Mouse (Mus musculus) spleen, postnatal 36 days (tissue): ENCODE data around the gene Gng4.
"Not testable (repeated sequence)": the region's sequence is repeated elsewhere in the genome, so short reads cannot be mapped to it uniquely, and the experiment has no call there.

ENCODE experiments used
- DNase-seq, 2 experiments: peaks; one replicate each; pipeline ENCODE4 v3.0.0; 2022; ENCODE audit warnings: low spot score in 2 of 2, mixed read lengths in 1 of 2

Gng4 gene

DNA sequence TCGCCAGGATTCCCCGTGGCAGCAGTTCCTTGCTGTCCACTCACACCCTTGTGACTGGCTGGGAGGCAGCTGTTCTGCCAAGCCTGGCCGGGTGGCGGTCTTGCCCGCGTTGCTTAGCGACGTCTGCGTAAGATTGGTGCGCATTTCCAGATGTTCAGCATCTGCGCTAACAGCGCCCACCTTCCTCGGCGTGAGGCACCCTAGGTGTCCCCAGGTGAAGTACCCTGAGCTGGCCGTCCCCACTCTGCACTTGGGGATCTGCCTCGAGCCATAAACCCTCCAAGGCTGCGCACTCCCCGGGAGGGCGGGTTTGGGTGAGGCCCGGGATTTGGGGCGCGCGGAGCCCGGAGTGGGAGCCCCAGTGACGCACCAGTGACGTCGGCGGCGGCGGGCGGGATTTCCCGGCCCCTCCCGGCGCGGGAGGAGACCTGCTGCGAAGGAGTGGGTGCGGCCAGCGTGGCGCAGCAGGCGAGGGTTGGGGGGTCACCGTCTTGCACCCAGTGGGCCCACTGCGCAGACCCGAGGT is at the start of gene Gng4:
TSS of gene Gng4 (plus strand) at position 166 of the 526 bp plus-strand sequence.
- DNase-seq: no peak

DNA sequence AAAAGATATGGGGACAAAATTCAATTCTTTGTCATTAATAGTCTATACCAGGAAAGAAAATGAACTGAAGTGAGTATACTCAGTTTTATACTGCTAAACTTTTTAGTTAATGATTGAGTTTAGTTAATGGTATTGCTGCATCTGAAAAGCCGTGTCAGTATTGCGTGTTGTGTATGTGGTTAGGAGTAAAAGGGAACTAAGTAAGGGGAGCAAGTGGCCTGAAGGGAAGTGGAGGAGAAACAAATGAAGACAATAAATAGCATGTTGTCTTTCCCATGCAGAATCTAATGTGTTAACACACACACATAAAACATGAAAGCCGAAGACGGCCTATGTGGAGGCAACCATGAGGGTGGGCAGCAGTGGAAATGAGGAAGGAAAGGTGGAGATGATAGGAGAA is 44.6 kb upstream of the Gng4 start:
- no peak for DNase-seq

DNA sequence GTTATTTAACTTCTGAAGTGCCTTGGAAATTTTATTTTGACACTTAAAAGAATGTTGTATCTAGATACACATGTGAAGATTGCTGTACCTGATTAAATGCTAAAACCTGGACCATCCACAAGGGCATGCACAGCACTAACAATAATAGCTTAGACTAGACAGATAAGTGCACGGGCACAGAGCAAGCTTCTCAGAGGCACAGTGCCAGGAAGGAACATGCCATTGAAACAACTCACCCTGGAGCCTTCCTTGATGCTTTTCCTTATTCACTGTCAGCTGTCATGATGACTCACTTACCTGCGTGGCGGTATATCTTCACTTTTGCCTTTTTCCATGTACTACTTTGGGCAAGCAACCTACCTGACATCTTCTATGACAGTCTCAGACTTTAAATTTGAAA is 37.9 kb upstream of the Gng4 start:
- DNase-seq: no peak

DNA sequence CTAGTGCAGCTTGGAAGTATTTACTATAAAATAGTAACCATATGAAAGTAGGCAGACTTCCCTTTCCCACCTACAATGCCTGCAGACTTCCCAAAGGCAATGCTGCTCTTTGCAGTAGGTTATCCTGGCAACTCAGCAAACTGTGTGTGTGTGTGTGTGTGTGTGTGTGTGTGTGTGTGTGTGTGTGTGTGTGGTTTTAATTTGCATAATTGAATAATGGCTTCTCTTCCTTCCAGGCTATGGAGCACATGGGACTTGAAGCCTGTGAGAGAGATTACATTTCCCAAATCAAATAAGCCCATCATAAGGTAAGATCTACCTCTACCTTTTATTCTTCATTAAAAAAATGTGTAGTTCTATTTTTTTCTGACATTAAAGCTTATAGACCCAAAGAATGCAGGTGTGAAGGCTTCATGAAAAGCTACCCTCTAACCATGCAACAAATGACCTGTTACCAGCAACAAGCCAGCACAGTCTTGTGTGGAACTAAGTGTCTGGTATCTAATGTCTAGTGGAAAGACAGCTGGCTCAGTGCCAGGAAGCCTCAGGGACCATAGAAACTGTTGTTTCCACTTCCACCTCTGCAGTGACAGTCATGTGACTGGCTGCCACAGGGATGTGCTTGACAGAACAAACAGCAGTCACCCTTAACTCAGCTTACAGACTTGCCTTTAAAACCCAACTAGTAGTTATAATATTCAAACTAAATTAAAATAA is 7.9 kb upstream of the Gng4 start:
- peak; percentile 66 to 68 for DNase-seq

DNA sequence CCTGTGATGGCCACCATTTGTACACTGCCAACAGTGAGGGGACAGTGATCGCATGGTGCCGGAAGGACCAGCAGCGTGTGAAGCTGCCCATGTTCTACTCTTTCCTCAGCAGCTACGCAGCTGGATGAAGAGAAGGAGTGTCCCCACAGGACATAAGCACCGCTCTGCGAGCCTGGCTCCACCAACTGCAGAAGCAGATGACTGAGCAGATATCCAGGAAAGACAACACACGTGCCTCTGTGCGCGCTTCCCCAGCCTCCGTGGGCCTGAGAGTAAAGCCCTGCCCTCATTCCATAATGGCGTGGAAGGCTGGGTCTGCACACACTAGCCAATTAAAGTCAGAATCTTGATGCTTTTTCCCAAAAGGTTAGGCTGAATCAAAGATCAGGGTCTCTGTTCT is 6.8 kb upstream of the Gng4 start:
- DNase-seq: no peak

DNA sequence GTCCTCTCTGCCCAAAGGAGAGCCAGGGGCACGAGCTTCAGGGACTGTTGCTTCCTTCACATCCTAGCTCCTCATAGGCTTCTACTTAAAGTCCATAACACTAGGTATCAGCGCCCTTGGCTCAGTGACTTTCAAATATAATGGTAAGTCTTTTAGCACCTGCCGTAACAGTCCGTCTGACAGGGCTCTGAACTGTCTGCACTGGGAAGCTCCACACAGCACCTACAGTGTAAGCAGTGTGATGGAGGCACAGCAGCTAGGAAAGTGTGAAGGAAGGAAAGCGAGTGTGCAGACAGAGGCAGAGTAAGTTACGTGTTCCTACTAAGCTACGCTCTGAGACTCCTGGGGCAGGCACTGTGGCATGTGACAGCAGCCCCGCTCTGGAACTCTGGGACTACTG is 6.2 kb upstream of the Gng4 start:
- no peak for DNase-seq

DNA sequence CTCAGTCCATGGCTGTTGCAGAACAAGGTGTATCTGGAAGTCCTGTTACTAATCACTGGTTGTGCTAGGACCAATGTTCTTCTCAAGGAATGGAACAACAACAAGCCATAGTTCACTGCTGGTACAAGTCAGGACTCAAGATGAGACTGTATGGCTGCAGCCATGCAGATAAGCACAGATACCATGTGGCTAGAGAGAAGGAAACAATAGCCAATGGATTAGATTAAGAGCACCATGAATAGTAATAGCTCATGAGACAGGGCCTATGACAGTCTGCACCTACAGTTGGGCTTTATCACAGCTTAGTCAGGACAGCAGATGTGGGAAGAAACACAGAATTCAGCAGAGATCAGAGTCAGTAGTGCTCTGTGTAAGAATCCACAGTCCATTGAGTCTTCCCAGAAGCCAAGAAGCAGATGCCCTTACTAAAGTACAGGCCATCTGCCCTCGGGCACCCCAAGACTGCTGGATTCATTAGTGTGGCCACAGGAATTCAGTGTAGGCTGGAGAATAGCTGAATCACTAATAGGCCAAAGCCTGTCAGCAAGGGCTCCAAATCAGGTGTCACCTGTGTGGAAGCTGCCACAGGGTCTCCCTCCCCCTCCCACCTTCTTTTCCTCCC is 4.9 kb upstream of the Gng4 start:
- no peak for DNase-seq

DNA sequence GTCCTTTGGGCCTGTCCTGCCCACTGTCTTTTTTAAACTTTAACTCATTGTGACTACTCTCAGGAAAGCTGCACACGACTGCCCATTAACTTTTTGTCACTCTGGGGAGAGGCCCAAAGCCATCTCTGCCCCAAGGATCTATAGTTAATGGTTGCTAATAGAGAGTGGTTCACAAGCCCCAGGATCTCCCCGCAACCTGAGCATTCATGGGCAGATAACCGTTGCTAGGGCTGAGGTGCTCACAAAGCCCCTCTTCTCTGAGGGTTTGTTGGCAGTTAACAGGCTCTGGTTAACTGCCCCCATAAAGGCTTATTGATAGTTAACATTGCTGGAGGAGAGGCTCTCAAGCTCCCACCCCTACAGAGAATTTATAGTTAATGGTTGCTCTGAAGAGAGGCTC is 3.6 kb upstream of the Gng4 start:
- DNase-seq: no peak

DNA sequence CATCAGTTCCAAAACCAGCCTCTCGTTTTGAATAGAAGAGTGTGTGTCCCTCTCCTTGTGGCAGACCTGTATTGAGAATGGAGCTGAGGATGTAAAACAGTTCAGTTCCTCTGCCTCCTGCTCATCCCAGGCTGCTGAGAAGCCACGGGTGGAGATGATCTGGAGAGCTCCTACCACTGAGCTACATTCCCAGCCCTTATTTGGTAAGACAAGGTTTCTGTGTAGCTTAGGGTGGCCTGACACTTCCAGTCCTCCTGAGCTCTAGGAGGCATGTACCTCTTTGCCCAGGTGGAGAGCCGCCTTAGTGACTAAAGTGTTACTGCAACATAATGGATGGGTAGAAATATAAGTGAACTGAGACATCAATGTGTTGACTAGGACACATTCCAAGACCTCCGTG is 2.8 kb upstream of the Gng4 start:
- DNase-seq: no peak

DNA sequence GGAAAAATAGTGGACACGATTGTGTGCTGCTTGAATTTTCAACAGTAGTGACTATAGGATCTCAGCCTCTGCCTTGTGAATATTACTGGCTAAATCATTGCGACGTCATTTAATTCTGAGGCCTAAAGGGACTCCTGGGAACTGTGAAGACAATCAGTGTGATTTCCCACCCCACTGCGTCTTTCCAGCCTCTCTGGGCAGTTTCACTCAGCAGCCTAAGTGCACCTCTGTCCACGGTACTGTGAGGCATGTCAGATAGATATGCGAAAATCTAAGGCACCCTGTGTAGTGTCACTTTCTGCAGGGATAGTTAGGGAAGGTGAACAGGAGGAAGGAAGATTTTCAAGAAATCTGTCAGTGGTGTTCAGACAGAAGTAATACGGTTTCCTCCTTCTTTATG is 563 bp upstream of the Gng4 start:
- no peak for DNase-seq

DNA sequence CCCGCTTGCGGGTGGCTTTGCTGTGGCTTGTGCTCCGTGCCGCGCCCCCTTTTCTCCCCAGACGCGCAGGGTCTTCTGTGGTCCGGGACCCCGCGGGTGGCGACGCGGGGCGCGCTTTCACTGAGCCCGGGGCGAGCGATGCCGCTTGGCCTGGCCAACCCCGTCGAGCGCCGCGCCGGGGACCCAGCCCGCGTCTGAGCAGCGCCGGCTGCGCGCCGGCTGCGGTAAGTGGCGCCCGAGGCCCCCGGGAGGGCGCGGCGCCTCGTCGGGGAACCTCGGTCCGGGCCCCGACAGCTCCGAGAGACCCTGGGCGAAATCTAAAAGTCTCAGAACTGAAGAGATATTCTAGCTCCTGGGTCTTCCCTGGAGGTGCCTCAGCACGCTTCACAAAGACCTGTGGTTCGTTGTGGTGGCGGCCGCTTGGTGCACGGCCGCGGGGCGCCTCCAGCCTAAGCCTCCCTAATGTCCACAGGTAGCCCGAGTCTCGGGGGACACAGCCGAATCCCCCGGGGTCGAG is 619 bp downstream of the Gng4 start:
- DNase-seq: no peak

DNA sequence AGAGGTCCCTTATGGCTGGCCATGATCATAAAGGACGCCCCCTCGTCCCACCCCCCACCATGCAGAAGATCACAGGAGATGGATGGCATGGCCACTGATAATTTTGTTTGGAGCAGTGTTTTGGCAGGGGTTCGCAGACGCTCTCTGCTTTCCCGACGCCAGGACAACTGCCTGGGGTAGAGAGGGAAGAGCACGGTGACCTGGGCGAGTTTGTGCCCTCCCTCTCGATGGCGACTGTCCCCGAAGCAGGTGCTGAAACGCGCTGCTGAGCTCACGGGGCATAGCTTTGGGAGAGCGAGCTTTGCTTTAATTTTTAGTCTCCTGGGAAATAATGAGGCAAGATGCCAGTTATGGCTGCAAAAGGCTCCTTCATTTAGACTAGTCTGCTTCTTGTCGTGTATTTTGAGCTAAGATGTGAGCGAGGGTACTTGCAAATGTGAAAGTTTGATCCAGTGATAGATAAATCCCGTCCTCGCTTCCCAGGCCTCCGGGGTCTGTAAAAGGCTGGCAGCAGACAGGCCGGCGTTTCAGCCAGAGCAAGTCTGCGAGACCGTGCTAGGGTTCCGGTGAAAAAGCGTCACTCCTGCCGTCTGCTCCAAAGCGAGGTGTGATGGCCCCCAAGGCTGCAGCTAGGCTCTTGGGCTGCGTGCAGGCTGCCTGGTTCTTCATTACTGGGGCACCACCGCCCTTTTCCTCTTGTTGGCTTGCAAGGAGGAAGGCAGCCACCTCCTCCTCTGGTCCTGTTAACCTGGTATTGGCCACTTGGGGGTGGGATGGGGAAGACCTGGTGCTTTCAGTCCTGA is 1.3 kb downstream of the Gng4 start:
- DNase-seq: no peak

DNA sequence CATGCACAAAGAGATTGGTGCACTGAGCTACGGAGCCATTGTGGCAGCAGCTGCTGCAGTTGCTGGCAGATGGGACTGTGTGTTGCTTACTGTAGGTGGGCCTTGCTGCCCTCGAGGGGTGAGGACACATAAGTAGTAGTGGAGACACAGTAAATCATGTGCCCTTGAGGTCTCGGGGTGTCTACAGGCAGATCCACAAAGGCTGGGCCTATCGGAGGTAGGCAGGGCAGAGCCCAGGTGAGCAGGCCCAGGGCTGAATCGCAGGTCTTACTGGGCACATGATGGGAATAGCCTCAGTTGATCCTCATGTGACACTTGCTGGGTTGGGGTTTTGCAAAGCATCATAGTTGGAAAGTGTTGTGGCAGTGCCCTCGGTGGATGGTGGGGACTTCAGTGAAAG is 3.1 kb downstream of the Gng4 start:
- no peak for DNase-seq

DNA sequence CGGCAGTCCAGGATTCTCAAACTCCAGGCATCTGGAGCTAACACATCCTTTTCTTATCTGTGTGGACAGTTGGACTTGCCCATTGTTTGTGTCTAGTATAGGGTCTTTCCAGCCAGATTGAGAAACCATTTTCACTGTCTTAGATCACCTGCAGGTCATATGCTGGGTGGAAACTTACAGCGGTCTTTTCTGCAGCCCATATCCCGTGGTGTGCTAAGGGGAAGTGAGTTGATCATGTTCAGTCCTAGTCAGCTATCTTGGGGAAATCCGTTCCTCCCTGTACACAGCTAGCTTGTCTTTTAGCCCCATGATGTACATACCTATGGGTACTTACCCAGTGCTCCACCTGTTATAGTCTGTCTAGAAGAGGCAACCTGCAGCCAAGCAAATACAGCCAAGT is 4.2 kb downstream of the Gng4 start:
- no peak for DNase-seq

DNA sequence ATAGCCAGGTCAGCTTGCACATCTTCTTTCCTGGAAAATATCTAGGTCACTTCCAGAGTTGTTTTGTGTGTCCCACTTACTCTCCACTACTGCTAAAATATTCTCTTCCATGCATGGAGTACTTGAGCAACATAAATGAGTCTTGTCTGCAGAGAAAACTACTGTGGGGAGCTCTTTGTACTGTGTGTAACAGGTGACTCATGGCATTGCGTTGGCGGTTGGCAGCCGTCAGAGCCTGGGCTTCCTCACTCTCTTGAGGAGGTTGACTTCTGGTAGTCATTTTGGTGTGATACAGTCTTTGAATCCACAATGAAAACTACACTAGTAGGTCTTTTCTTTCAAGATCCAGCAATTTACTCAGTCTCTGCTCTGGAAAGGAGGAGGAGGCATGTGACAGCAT is 8.1 kb downstream of the Gng4 start:
- DNase-seq: no peak

DNA sequence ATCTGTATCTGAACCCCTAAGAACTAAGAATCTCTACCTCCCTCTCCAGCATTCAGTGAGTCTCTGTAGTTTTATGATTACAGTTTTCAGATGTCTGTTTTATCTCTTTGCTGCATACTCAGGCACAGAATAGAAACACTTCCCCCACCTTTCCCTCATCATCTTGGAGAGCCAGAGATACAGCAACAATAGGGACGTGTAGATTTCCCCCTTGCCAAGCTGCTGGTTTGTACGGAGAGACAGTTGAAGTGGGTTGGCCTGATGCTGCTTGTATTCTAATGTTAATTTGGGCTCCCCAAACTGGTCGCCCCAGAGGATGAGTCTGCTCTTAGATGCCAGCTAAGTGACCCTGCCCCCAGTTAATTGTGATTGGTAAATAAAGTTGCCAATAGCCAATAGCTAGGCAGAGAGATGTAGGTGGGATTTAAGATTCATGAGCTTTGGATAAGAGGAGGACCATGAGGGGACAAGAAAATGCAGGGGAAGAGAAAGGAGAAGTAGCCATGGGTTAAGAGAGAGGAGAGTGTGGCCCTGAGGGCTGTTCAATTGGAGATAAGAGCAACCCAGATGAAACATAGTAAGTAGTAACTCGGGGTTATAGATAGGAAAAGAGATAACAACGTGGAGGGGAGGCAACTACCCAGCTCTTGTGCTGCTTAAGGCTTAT is 11.4 kb downstream of the Gng4 start:
- DNase-seq: no peak

DNA sequence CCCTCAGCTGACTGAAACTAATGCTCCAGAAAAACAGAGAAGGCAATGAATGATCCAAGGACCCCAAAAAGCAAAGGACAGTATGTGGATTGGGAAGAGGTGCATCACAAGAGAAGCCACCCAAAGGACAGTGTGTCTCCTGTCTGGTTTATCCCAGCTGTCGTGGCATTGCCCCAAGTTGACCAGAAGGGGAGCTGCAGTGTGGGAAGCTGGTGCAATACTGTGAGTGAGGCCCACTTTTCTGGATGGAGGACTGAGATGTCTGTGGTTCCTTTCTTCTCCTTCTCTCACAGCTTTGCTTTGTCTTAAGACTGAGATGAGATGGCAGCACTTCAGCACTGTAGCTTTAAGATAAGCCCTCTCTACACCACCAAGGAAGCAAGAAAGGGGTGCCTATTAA is 12.2 kb downstream of the Gng4 start:
- no peak for DNase-seq

DNA sequence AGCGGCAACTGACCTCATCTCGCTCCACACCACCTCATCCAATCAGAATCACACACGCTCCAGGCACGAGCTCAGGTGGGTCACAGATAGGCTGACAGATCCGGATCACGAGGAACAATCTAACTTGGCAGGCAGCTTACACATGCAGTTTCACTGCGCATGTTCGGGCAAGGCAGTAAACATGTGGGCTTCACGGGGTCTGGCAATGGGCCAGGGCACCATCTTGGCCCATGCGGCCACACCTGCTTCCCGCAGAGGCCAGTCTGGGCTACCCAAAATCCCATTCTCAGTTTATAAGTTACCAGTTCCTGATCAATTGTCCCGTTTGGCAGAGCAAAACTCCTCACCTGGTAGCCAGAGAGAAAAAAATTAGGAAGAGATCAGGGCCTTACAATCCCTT is 14.0 kb downstream of the Gng4 start:
- DNase-seq: not testable (repeated sequence)

DNA sequence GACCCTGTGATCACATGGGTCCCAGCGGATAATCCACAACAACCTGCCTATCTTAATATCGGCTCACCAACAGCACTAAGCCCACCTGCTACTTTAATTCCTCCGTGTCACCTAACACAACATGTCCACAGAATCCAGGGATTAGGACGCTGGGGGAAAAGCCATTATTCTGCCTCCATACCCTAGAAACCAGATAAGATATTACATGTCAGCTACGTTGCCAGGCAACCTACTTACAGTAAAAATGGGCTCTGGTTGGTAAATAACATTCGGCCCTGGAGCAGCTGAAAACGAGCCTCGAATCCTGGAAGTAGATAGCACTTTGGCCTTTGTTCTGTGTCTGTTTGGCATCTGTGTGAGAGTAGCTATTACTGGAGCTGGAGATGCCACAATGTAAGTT is 14.9 kb downstream of the Gng4 start:
- no peak for DNase-seq

DNA sequence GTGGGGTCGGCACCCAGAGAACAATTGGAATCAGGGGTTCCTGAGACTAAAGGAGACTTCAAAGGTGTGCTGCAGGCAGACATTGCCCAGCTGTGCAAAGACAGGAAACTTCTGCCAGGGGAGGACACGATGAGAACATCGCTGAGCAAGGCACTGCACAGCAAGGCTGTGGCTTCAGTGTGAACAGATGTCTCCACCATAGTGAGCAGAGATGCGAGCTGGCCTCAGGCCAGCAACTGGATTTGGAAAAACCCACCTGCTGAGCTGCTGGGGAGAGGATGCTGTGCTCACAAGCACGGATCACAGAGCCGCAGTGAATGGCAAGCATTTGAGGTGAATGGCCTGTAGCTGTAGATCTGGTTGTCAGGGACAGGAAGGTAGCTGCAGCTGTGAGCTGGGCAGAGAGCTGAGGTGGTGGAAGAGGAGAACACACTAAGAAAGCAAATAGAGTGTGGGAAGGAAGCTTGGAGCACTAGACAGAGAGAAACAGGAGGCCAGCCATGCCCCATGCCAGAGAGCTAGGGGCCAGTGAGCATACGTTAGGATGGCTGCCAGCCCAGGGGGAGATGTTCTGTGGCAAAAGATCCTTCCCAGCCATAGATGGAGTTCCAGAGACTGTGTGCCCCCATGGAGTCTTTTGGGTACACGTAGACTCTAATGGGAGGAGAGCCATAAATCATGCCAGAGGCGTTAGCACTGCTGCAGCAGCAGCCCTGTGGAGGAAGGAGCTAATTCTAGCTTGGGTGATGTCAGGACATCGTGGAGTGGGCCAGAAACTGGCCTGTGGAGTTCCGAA is 24.7 kb downstream of the Gng4 start:
- DNase-seq: no peak

DNA sequence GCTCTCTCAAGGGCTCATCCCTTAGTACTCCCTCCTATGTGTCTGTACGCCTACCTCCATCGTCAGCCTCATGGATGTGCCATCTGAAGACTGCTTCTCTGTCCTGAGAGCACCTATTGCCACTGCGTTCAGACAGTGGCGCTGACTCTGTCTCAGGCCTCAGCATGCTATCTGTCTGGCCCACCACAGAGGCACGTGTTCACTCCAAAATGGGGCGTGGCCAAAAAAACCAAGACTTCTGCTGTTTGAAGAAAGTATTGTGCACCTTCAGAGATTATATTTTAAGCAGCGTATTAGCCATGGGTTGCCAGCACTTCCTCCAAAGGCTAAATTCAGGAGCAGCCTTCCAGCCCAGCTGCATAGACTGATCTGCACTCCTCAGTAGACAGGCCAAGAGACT is 27.0 kb downstream of the Gng4 start:
- DNase-seq: no peak
